Mouse (Mus musculus) hematopoietic stem cell, adult 5-6 weeks (primary cell): ENCODE data around the gene Fam171a2. TPM values are rescaled to one million over a fixed set of nuclear protein-coding genes. Genes with fewer than 3 reads are reported as not detected.
"Not testable (repeated sequence)": the region's sequence is repeated elsewhere in the genome, so short reads cannot be mapped to it uniquely, and the experiment has no call there.

Experiments
- ATAC-seq, 2 experiments: fragments of 125-278 bp in 1 of 2; replicated peaks in 1 of 2; 2 replicates each; pipeline ENCODE4 v1.8.0; 2016 to 2017; ENCODE audit warnings: inconsistent platforms in 2 of 2, mild to moderate bottlenecking in 2 of 2, moderate number of reproducible peaks in 2 of 2, low read depth in 1 of 2, moderate TSS enrichment in 1 of 2; ENCODE audit not compliant: low FRiP score in 2 of 2, poor library complexity in 2 of 2, severe bottlenecking in 2 of 2, insufficient read depth in 1 of 2, low TSS enrichment in 1 of 2
- total RNA-seq: library from RNA; stranded (forward); fragments of 172-1452, 232-1000 nt; gene quantifications from 2 replicates; pipeline ENCODE4 v1.2.3, GENCODE M21; 2017

Fam171a2 gene
- total RNA-seq, 1 experiment from 2014 or later = 13.5 TPM

DNA sequence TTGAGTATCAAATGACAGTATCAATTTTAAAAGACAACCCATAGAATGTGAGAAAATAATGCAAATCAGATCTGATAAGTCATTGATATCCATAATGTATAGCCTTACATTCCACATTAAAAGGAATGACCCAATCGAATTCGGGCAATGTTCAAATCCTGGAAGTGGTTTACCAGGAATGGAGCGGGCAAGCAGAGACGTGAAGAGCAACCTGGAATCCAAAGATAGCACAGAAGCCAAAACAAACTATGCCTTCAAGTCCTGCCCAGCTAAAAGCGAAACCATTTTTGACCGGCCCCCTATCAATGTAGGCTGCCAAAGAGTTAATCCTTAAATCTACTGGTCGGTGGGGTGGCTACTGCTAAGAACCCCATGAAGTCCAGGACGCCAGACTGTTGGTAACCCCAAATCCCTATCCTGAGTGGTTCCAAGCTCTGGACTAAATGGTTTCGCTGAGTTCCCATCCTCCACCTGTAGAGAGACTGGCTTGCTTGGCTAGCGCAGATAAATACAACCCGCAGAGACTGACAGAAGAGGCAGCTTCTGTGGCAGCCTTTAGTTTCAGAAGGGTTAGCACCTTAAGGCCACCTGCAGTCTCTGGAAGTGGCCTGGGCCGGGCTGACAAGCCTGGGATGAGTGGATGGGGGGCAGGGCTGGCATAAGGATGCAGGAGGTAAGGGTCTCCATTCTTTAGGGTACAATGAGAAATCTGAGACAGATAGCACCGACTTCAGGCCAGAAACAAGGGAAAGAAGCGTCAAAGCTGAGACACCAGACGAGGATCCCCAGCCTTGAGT, 54.8 kb downstream of the Fam171a2 start:
- ATAC-seq = no peak; a peak in 1 of 4 replicates

DNA sequence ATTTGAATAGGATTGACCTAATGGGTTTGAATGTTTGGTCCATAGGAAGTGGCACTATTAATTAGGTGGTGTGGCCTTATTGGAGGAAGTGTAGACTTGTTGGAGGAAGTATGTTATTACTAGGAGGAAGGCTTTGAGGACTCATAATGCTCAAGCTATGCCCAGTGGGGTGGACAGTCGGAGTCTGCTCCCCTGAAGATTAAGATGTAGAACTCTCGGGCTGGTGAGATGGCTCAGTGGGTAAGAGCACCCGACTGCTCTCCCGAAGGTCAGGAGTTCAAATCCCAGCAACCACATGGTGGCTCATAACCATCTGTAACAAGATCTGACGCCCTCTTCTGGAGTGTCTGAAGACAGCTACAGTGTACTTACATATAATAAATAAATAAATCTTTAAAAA, 58.0 kb downstream of the Fam171a2 start:
- not testable (repeated sequence) for ATAC-seq

Other genes with a start within 250 kb of the Fam171a2 start
- 13.2 and 25.3 TPM in 2 replicates for gene Hdac5, start 217.5 kb downstream of the Fam171a2 start, total RNA-seq
- gene BC030867, start 198.8 kb downstream of the Fam171a2 start, total RNA-seq = 3.6 and 4.9 TPM in 2 replicates
- 1.3 TPM in 1 of 2 replicates, not detected in the other for gene Asb16, start 178.9 kb downstream of the Fam171a2 start, total RNA-seq
- 23.1 and 32.1 TPM in 2 replicates for gene Tmub2, start 162.8 kb downstream of the Fam171a2 start, total RNA-seq
- gene Atxn7l3, start 151.1 kb downstream of the Fam171a2 start, total RNA-seq = 24.4 and 26.5 TPM in 2 replicates
- gene Ubtf, start 127.9 kb downstream of the Fam171a2 start, total RNA-seq = 166 and 196 TPM in 2 replicates
- gene Slc4a1, start 81.5 kb downstream of the Fam171a2 start, total RNA-seq = 3.7 and 9.8 TPM in 2 replicates
- gene Rundc3a, start 54.3 kb downstream of the Fam171a2 start, total RNA-seq = 1.5 and 5.6 TPM in 2 replicates
- gene Slc25a39, start 39.7 kb downstream of the Fam171a2 start, total RNA-seq = 24.3 and 28.5 TPM in 2 replicates
- 28.1 and 35.6 TPM in 2 replicates for gene Grn, start 17.4 kb downstream of the Fam171a2 start, total RNA-seq
- 39.8 and 44.3 TPM in 2 replicates for gene Itga2b, start 22.4 kb upstream of the Fam171a2 start, total RNA-seq
- gene Gpatch8, start 108.7 kb upstream of the Fam171a2 start, total RNA-seq = 30.8 and 38.6 TPM in 2 replicates
- gene Gm11627, start 131.8 kb upstream of the Fam171a2 start, total RNA-seq = not detected in 2 replicates
- 0.19 TPM in 1 of 2 replicates, not detected in the other for gene Fzd2, start 156.7 kb upstream of the Fam171a2 start, total RNA-seq
- gene Meioc, start 216.0 kb upstream of the Fam171a2 start, total RNA-seq = not detected in 2 replicates